Mouse (Mus musculus) spleen, postnatal 0 days (tissue): ENCODE results near the gene Cdh6. TPM values are rescaled to one million over a fixed set of nuclear protein-coding genes. Genes with fewer than 3 reads are reported as not detected.

Source experiments
- polyA plus RNA-seq: library from polyadenylated mRNA; unstranded; fragments of >200 nt; fragmentation: Nextera tagmentation; extraction: Ambion mirVana; gene quantifications from 2 replicates; pipeline ENCODE4 v1.2.1, GENCODE M21; 2015

The Cdh6 gene
- polyA plus RNA-seq, result 0.43 and 0.67 TPM in 2 replicates

GRCm38 (mm10) chr15:13173071-13173778, at the start of gene Cdh6:
Cdh6 (minus strand) TSS chr15:13173675.

